Mouse (Mus musculus): ENCODE results near the gene Qtrt2. TPM values are rescaled to one million over a fixed set of nuclear protein-coding genes. Genes with fewer than 3 reads are reported as not detected.

The Qtrt2 gene
- total RNA-seq, 1 experiment from 2014 or later: 30.8 TPM

- no peak for DNase-seq
Measured at GRCm38 (mm10) chr16:43925001-43925558, 1.5 kb downstream of the Qtrt2 start.

- DNase-seq: no peak
Measured at GRCm38 (mm10) chr16:43922630-43923029, 4.0 kb downstream of the Qtrt2 start.

- DNase-seq: no peak
Measured at GRCm38 (mm10) chr16:43922024-43922423, 4.6 kb downstream of the Qtrt2 start.

- DNase-seq: no peak
Measured at GRCm38 (mm10) chr16:43918867-43919266, 7.7 kb downstream of the Qtrt2 start.

- no peak for DNase-seq
Measured at GRCm38 (mm10) chr16:43908881-43909280, 17.7 kb downstream of the Qtrt2 start.

GRCm38 (mm10) chr16:43900571-43900970 lies 26.0 kb downstream of the Qtrt2 start:
- DNase-seq: no peak

GRCm38 (mm10) chr16:43900138-43900537 lies 26.5 kb downstream of the Qtrt2 start:
- no peak for DNase-seq

- DNase-seq: no peak
Measured at GRCm38 (mm10) chr16:43894501-43894900, 32.1 kb downstream of the Qtrt2 start.

GRCm38 (mm10) chr16:43890747-43891336 lies 35.8 kb downstream of the Qtrt2 start:
- no peak for DNase-seq

- no peak for DNase-seq
Measured at GRCm38 (mm10) chr16:43890005-43890336, 36.6 kb downstream of the Qtrt2 start.

- peak; percentile 98 for DNase-seq
Measured at GRCm38 (mm10) chr16:43889208-43890004, 37.2 kb downstream of the Qtrt2 start, which contains the start of gene Ccdc191. Gene Ccdc191 (plus strand): TSS chr16:43889800.

- DNase-seq: no peak
Measured at GRCm38 (mm10) chr16:43882329-43882728, 44.3 kb downstream of the Qtrt2 start.

GRCm38 (mm10) chr16:43881636-43882035 lies 45.0 kb downstream of the Qtrt2 start:
- no peak for DNase-seq

- DNase-seq: no peak
Measured at GRCm38 (mm10) chr16:43879769-43880168, 46.8 kb downstream of the Qtrt2 start.

GRCm38 (mm10) chr16:43871419-43871818 lies 55.2 kb downstream of the Qtrt2 start:
- peak; percentile 18 for DNase-seq

- DNase-seq: no peak
Measured at GRCm38 (mm10) chr16:43869805-43870204, 56.8 kb downstream of the Qtrt2 start.

- DNase-seq: no peak
Measured at GRCm38 (mm10) chr16:43860624-43861023, 66.0 kb downstream of the Qtrt2 start.

- DNase-seq: no peak
Measured at GRCm38 (mm10) chr16:43858941-43859476, 67.6 kb downstream of the Qtrt2 start.

GRCm38 (mm10) chr16:43849839-43850238 lies 76.8 kb downstream of the Qtrt2 start:
- DNase-seq: no peak

- no peak for DNase-seq
Measured at GRCm38 (mm10) chr16:43841236-43841635, 85.4 kb downstream of the Qtrt2 start.

GRCm38 (mm10) chr16:43831957-43832356 lies 94.7 kb downstream of the Qtrt2 start:
- DNase-seq: no peak

- no peak for DNase-seq
Measured at GRCm38 (mm10) chr16:43827492-43827891, 99.1 kb downstream of the Qtrt2 start.

GRCm38 (mm10) chr16:43818404-43818803 lies 108.2 kb downstream of the Qtrt2 start:
- no peak for DNase-seq

All from adrenal gland, postnatal 25 days (tissue).